Mouse (Mus musculus) kidney, postnatal 10 days (tissue): ENCODE results near the gene Rnf169.

ENCODE experiments used
- DNase-seq: peaks from one replicate; pipeline ENCODE4 v3.0.0; 2021; ENCODE audit warnings: mixed read lengths

Rnf169 gene

DNA sequence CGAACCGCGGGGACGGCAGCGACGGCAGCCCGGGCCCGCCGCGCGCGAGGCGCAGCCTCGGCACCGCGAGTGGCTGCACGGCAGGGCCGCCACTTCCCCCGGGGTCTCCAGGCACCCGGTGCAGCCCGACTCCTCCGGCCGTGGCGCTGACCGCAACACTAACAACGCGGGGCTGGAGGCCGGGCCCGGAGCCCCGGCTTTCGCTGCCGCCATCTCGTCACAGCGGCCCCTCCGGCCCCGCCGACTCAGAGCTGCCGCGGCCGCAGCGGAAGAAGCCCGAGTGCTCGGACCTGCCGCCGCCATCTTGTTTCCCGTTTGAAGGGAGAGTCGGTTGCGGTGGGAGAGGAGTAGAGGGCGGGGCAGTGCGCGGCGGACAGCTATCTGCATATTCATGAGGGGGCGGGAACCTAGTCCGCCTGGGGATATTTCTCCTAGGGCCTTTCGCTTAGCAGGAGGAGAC is at the start of gene Rnf169:
TSS of gene Rnf169 (minus strand) at position 317 of the 460 bp plus-strand sequence.
- peak; percentile 96 for DNase-seq

- DNase-seq: peak; percentile 50
Observed at GRCm38 (mm10) chr7:100029307-100029706, 49.1 kb upstream of the Rnf169 start.

DNA sequence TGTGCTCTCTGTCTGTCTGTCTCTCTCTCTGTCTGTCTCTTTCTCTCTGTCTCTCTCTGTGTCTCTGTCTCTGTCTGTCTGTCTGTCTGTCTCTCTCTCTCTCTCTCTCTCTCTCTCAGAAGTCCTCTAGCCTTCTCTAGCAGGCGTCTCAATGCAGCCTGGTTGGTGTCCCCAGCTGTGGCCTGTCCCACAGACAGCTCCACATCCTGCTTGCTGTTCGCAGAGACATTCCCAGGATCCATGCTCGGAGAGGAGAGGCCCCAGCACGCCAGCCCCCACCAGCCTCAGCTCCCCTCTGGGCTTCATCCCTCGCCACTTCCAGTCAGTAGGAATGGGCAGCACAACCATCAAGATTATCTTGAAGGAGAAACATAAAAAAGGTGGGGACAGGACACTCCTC is 47.1 kb upstream of the Rnf169 start:
- DNase-seq: peak; percentile 71

- DNase-seq: no peak
Observed at GRCm38 (mm10) chr7:100017056-100017455, 36.8 kb upstream of the Rnf169 start.

- DNase-seq: peak; percentile 33
Observed at GRCm38 (mm10) chr7:100014123-100014600, 33.9 kb upstream of the Rnf169 start.

- DNase-seq: no peak
Observed at GRCm38 (mm10) chr7:100012515-100012914, 32.3 kb upstream of the Rnf169 start.

DNA sequence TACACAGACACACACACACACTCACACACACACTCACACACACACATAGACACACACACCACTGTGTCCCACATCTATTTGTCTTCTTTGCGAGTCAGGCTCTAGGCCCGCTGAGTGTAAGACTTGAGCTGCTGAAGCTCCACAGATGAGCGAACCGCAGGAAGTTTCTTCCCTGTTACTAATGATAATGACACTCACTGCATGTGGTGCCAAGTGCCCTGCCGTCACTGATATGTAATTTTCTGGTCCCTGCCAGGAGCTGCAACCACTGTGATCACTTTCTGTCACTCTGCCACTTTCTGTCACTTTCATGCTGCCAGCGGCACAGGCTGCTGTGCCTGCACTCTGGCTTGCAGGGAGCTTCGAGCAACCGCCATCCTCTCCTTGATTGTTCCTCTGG is 31.8 kb upstream of the Rnf169 start:
- DNase-seq: no peak

DNA sequence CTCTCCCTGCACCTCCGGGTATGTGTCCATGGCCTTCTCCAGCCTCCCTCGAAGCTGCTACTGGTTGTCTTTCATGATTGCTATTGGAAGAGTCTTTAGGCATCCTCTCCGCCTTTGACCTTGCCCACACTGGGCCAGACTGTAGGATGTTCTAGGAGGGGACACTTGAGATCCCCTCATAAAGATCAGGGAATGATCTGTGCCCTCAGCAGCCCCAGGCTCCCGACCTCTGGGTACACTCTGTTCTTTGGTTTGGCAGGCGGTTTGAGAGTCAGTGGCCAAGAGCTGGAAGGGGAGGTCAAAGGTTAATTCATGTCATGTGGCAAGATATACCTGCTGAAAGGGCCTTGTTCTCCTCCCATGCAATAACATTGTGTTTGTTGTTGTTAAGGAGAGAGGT is 30.5 kb upstream of the Rnf169 start:
- DNase-seq: no peak

DNA sequence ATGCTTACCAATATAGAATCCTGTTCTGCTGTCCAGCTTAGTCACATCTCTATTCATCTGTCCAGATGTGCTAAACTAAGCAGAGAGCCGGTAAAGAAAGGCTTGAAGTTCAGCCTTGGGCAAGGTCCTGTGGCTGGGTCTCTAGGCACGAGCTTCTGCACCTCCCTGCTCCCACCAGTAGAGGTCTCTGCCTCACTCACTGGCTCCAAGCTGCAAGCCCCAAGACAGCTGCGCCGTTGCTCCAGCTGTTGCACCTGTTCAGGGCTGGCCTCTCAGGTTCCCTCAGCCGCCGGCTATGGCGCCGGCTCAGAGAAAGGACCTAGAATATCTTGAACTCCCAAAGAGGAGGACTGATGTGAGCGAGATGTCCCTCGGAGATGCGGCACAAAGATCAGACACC is 29.4 kb upstream of the Rnf169 start:
- peak; percentile 82 for DNase-seq

- DNase-seq: no peak
Observed at GRCm38 (mm10) chr7:100008765-100009164, 28.5 kb upstream of the Rnf169 start.

DNA sequence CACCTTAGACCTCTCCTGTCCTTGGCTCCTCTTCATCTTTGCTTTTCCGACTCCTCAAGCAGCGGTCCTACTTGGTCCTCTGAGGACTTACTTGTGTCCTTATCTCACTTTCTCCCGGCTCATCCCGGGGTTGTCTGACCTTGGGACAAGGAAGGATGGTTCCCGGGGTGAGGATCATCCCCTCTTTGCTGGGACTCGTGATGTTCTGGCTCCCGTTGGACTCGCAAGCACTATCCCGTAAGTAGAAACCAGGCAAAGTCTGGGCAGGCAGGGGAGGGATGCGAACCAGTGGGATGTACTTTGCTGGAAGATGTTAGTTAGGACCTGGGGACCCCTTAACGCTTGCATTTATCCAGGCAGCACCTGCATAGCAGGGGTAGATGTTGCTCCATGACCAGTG is 26.2 kb upstream of the Rnf169 start:
- no peak for DNase-seq

- DNase-seq: peak; percentile 63
Observed at GRCm38 (mm10) chr7:100005790-100006189, 25.5 kb upstream of the Rnf169 start, which contains the start of gene Chrdl2. Chrdl2 (plus strand) TSS chr7:100006172.

DNA sequence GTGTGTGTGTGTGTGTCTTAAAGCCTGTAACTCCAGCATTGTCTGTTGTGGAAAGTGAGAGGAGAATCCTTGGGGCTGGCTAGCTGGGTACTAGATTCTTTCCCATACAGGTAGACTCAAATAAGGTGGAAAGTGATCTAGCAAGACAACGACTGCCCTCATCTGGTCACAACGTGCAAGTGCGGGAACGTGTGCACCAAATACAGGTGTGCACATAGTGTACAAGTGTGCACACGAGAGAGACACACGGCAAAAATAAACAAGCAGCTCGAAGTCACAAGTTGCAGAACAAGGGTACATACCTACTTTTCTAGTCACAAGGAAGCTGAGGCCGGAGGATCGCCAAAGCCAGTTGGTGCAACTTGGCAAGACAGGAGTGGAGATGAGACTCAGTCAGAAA is 23.5 kb upstream of the Rnf169 start:
- DNase-seq: peak; percentile 45

GRCm38 (mm10) chr7:99998668-99999067 is 18.4 kb upstream of the Rnf169 start:
- DNase-seq: no peak

DNA sequence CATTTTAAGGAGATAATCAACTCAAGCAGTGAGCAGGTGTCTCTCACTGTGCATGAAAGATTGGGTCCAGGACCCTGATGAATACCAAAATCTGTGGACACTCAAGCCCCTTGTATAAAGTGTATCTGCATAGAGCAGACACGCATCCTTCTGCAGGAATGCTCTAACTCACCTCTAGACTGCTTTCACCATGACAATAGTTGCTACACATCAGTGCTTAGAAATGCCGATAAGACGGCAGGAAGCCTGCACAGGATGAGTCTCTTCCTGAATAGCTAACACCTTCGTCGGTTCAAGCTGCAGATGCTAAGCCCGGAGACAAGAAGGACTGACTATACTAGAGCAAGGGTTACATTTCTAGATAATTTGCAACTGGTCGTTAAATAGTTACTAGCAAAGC is 14.9 kb upstream of the Rnf169 start:
- no peak for DNase-seq

DNA sequence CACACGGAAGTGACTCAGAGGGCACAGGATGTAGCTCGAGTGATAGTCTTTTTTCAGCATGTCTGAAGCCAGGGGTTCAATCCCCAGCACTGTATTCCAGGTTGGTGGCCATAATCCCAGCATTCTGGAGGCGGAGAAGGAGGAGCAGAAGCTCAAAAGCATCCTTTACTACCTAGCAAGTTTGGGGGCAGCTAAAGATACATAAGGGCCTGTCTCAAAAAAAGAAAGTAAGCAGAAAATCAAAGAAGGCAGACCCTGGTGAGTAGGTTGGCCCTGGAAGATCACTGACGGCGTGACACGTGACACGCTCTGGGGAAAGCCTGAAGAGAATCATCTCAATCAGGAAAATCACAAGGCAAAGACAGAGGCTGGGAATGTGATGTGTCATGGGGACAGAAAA is 12.9 kb upstream of the Rnf169 start:
- no peak for DNase-seq

DNA sequence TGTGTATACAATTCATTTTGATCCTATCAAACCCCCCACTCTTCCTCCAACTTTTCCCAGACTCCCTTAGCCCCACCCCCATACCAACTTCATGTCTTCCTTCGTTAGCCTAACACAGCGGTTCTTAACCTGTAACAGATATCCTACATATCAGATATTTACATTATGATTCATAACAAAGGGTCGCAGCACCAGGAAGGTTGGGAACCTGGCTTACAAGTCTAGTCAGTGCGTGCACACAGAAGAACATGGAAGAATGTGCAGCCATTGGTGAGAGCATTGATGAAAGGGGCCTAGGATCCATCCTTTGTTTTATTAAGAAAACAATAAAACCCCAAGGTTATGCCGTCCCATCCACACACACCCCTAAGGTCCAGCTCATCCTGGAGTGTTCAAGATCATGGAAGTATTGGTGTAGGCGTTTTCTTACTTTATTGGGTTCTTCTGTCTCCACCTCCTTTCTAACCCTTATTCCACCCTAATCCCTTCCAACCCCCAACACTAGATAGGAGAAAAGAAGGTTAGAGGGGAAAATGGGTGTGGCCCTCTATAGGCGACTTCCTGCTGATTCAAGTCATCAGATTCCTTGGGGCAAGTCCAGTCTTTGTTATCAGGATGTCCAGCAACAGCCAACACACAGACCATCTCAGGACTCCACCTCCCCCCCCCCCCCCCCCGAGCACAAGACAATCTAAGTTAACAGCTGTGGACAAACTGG is 10.9 kb upstream of the Rnf169 start:
- no peak for DNase-seq

DNA sequence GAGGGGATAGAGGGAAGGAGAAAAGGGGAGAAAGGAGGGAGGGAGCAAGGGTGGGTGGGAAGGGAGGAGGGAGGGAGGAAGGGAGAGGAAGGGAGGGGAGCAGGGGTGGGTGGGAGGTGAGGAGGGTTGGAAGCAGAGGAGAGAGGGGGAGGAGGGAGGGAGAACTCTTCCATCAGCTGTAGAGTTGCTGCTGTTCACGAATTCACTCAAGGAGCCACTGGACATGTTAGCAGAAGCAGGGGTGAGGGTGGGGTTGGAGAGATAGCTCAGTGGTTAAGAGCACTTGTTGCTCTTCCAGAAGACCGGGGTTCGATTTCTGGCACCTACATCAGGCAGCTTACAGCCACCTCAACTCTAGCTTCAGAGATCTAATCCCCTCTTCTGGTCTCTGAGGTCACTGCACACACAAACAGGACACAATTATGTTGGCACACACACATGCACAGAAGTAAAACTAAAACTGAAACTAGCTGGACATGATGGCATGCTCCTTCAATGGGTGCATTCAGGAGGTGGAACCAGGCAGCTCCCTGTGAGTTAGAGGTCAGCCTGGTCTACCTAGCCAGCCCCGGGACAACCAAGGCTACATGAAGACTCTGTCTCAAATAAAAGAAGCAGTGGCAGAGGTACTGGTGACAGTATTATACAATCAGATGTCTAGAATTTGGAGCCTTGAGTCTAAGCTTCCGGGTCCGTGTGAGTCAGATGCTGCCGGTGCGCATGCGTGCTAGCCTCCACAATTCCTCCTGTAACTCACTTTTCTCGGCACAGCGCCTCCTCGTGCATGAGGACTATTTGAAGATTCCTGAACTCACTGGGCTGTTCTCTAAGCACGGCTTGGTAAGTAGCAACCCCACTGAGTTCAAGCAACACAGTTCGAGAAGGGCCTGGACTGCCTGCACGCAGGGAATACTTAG is 9.9 kb upstream of the Rnf169 start:
- DNase-seq: peak; percentile 41

- peak; percentile 84 for DNase-seq
Observed at GRCm38 (mm10) chr7:99988725-99989124, 8.5 kb upstream of the Rnf169 start.

DNA sequence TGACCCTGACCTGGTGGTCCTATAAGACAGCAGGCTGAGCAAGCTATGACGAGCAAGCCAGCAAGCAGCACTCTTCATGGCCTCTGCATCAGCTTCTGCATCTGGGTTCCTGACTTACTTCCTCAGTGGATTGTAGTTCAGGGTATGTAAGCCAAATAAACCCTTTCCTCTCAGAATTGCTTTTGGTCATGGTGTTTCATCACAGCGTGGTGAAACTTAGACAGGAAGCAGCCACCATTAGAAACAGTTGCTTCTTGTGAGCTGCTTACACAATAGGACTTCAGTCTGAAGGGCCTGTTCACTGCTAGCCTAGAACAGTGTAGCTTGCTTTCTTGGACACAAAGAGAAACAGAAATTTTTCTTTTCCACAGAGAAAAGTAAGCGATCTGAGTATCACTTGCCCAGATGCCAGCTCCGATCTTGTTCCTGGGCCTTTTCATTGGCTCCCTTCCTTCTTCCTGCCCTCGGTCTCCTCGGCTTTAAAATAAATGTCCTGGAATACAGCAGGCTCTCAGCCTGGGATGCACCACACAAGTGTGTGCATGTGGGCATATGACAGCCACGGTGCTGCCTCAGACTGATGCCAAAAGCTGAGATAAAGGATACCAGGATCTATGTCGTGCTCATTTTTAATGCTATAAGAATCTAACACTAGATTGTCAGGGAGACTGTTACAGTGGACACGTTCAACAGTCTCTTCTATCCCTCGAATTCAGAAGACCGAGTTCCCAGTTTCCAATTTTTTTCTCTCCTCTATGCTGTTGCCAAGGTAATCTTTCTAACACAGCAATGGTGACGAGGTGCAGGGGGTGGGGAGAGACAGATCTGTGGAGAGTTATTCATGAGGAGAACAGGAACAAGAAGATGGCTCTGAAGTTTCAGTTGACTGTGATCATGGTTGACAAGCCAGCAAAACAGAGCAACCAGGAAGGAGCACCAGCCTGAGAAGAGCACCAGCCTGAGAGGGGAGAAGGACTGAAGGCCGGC is 2.3 kb upstream of the Rnf169 start:
- no peak for DNase-seq

- DNase-seq: peak; percentile 63
Observed at GRCm38 (mm10) chr7:99981311-99981710, 1.1 kb upstream of the Rnf169 start.

DNA sequence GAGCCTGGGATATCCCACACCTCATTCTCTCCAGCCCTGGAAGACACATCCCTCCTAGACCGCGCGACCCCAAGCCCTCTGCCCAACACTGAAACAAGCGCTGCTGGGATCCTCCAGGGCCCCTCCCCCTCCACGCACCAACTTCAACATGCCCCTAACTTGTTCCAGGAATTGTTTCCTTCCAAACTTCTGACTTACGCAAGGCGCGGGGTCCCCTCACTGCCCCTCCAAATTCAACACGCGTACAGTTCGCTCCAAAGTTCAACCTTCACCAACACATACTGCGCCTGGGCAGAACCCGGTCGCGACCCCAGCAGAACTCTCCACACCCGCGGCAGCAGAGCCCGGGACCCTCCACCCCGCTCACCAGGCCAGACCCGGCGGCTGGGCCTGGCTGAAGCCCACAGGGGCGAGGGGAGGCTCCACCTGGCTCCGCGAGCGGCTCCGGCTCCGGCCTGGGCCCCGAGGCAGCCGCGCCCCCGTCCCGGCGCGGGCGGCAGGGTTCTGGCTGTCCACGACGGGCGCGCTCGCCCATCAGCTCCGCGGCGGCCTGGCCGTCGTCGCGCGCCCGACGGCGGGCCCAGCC is 609 bp downstream of the Rnf169 start:
- peak; percentile 74 for DNase-seq
